Mouse (Mus musculus) hindbrain, embryonic 10.5 days (tissue): ENCODE results near the gene Pdha1. TPM values are rescaled to one million over a fixed set of nuclear protein-coding genes. Genes with fewer than 3 reads are reported as not detected.
A peak's percentile ranks its signal among the peaks of the same experiment; 100 is the strongest.

Experiments
- DNase-seq: peaks from one replicate; pipeline ENCODE4 v3.0.0-alpha.2; 2017; ENCODE audit warnings: low spot score
- H3K27ac ChIP-seq: fragments of 300-500 bp; sonication (generic); 2 replicates; pipeline ENCODE4 v1.5.1; 2016; ENCODE audit warnings: mild to moderate bottlenecking, moderate library complexity
- H3K27me3 ChIP-seq: fragments of 300-500 bp; sonication (generic); 2 replicates; pipeline ENCODE4 v1.6.1; 2016; ENCODE audit warnings: mild to moderate bottlenecking; ENCODE audit not compliant: poor library complexity, insufficient read depth, severe bottlenecking
- H3K36me3 ChIP-seq: fragments of 300-500 bp; sonication (generic); 2 replicates; pipeline ENCODE4 v1.6.1; 2016; ENCODE audit warnings: mild to moderate bottlenecking, moderate library complexity
- H3K4me1 ChIP-seq: fragments of 300-500 bp; sonication (generic); replicated peaks from 2 replicates; pipeline ENCODE4 v1.6.1; 2016; ENCODE audit warnings: mild to moderate bottlenecking
- H3K4me3 ChIP-seq: fragments of 300-500 bp; sonication (generic); 2 replicates; pipeline ENCODE4 v1.5.1; 2016; ENCODE audit warnings: mild to moderate bottlenecking, moderate library complexity
- H3K9me3 ChIP-seq: fragments of 300-500 bp; sonication (generic); 2 replicates; pipeline ENCODE4 v1.6.1; 2016; ENCODE audit warnings: mild to moderate bottlenecking, moderate library complexity
- WGBS: fragments of 180-500 bp; shearing (Covaris S2); methylation state at CpG from one replicate; pipeline ENCODE4 v1.1.7; 2016; 5-methylcytosine and 5-hydroxymethylcytosine counted together
- polyA plus RNA-seq: library from polyadenylated mRNA; unstranded; fragments of >200 nt; fragmentation: Nextera tagmentation; extraction: Ambion mirVana; gene quantifications from 2 replicates; pipeline ENCODE4 v1.2.1, GENCODE M21; 2016

Pdha1 gene
- polyA plus RNA-seq, result 86.0 and 97.5 TPM in 2 replicates

GRCm38 (mm10) chrX:160137861-160138717 is at the start of gene Pdha1:
TSS of gene Pdha1 (minus strand) at chrX:160138413.
- peaks cover 27% of the 10 kb centered on the region for H3K27me3 ChIP-seq

GRCm38 (mm10) chrX:160179032-160179431 is 40.8 kb upstream of the Pdha1 start:
- whole genome bisulfite sequencing, result 72% methylated on average over 3 of the region's 3 CpGs
- H3K36me3 ChIP-seq, result no peaks in the 10 kb centered on the region
- H3K27ac ChIP-seq, result no peak overlapping the region
- no peak overlapping the region for H3K4me3 ChIP-seq
- no peaks in the 10 kb centered on the region for H3K4me1 ChIP-seq
- H3K9me3 ChIP-seq, result no peaks in the 10 kb centered on the region
- H3K27me3 ChIP-seq, result peaks cover 17% of the 10 kb centered on the region
- no peak for DNase-seq

More at GRCm38 (mm10) chrX:160137861-160138717, at the start of gene Pdha1:
- Histone ChIP-seq H3K4me3 (peak within 1 kb of the TSS; percentile 72), H3K4me1 (peaks cover 27% of the 10 kb centered on the region; the same call in 1 of the 2 replicates), H3K9me3 (no peaks in the 10 kb centered on the region), H3K27ac (peak within 1 kb of the TSS; percentile 90), H3K36me3 (no peaks in the 10 kb centered on the region)
- peak; percentile 86 for DNase-seq
- whole genome bisulfite sequencing, result 14% methylated on average over 65 of the region's 67 CpGs

GRCm38 (mm10) chrX:160170150-160170549 is 31.9 kb upstream of the Pdha1 start:
- no peaks in the 10 kb centered on the region for H3K9me3 ChIP-seq
- H3K27me3 ChIP-seq, result 0 out of 2 replicates have a peak, but pooled peaks cover 8% of the 10 kb centered on the region
- 15% methylated on average over 3 of the region's 3 CpGs for WGBS
- no peak overlapping the region for H3K27ac ChIP-seq
- no peak overlapping the region for H3K4me3 ChIP-seq
- peaks cover 6% of the 10 kb centered on the region for H3K4me1 ChIP-seq
- peak; percentile 67 for DNase-seq
- no peaks in the 10 kb centered on the region for H3K36me3 ChIP-seq

- no peaks in the 10 kb centered on the region for H3K9me3 ChIP-seq
- no peak overlapping the region for H3K4me3 ChIP-seq
- peaks cover 6% of the 10 kb centered on the region for H3K4me1 ChIP-seq
- DNase-seq, result peak; percentile 2
- peaks cover 6% of the 10 kb centered on the region; the same call in 1 of the 2 replicates for H3K27me3 ChIP-seq
- H3K36me3 ChIP-seq, result no peaks in the 10 kb centered on the region
- H3K27ac ChIP-seq, result no peak overlapping the region
- 29% methylated on average over 6 of the region's 6 CpGs for whole genome bisulfite sequencing
These were observed 28.2 kb upstream of the Pdha1 start for GRCm38 (mm10) chrX:160166246-160166985.

GRCm38 (mm10) chrX:160164259-160164658 is 26.0 kb upstream of the Pdha1 start:
- Histone ChIP-seq H3K4me1 (peaks cover 6% of the 10 kb centered on the region), H3K27me3 (peaks cover 6% of the 10 kb centered on the region; the same call in 1 of the 2 replicates), H3K36me3 (no peaks in the 10 kb centered on the region), H3K27ac (no peak overlapping the region), H3K4me3 (no peak overlapping the region), H3K9me3 (no peaks in the 10 kb centered on the region)
- DNase-seq, result no peak
- WGBS, result 88% methylated on average over 3 of the region's 3 CpGs

- Histone ChIP-seq H3K4me3 (no peak overlapping the region), H3K27ac (no peak overlapping the region), H3K27me3 (peaks cover 4% of the 10 kb centered on the region; the same call in 1 of the 2 replicates), H3K4me1 (no peaks in the 10 kb centered on the region), H3K36me3 (no peaks in the 10 kb centered on the region), H3K9me3 (no peaks in the 10 kb centered on the region)
- WGBS, result 62% methylated on average over 4 of the region's 4 CpGs
- no peak for DNase-seq
These were observed 15.1 kb upstream of the Pdha1 start for GRCm38 (mm10) chrX:160153147-160153815.

GRCm38 (mm10) chrX:160148859-160149258 is 10.6 kb upstream of the Pdha1 start:
- 91% methylated on average over 3 of the region's 3 CpGs for WGBS
- Histone ChIP-seq H3K9me3 (no peaks in the 10 kb centered on the region), H3K4me1 (no peaks in the 10 kb centered on the region), H3K27me3 (peaks cover 4% of the 10 kb centered on the region; the same call in 1 of the 2 replicates), H3K36me3 (no peaks in the 10 kb centered on the region), H3K27ac (no peak overlapping the region), H3K4me3 (no peak overlapping the region)
- DNase-seq, result no peak

- H3K27ac ChIP-seq, result no peak overlapping the region
- no peak overlapping the region for H3K4me3 ChIP-seq
- no peaks in the 10 kb centered on the region for H3K9me3 ChIP-seq
- 92% methylated on average over 3 of the region's 3 CpGs for WGBS
- H3K4me1 ChIP-seq, result no peaks in the 10 kb centered on the region
- no peak for DNase-seq
- peaks cover 3% of the 10 kb centered on the region; the same call in 1 of the 2 replicates for H3K27me3 ChIP-seq
- no peaks in the 10 kb centered on the region for H3K36me3 ChIP-seq
These were observed 9.2 kb upstream of the Pdha1 start for GRCm38 (mm10) chrX:160147406-160147805.

- Histone ChIP-seq H3K36me3 (no peaks in the 10 kb centered on the region), H3K4me3 (no peak overlapping the region), H3K9me3 (no peaks in the 10 kb centered on the region), H3K27me3 (no peaks in the 10 kb centered on the region), H3K4me1 (no peaks in the 10 kb centered on the region), H3K27ac (no peak overlapping the region)
- no peak for DNase-seq
- 89% methylated on average over 4 of the region's 4 CpGs for WGBS
These were observed 8.6 kb upstream of the Pdha1 start for GRCm38 (mm10) chrX:160146806-160147205.

GRCm38 (mm10) chrX:160137177-160137860 is 894 bp downstream of the Pdha1 start:
- Histone ChIP-seq H3K9me3 (no peaks in the 10 kb centered on the region), H3K36me3 (0 out of 2 replicates have a peak, but pooled peaks cover 4% of the 10 kb centered on the region), H3K27me3 (peaks cover 28% of the 10 kb centered on the region), H3K4me1 (peaks cover 27% of the 10 kb centered on the region; the same call in 1 of the 2 replicates), H3K4me3 (peak overlapping the region; percentile 72), H3K27ac (peak overlapping the region; percentile 90)
- WGBS, result 28% methylated on average over 18 of the region's 18 CpGs
- DNase-seq, result no peak

- Histone ChIP-seq H3K9me3 (no peaks in the 10 kb centered on the region), H3K27me3 (peaks cover 33% of the 10 kb centered on the region), H3K4me1 (peaks cover 27% of the 10 kb centered on the region; the same call in 1 of the 2 replicates), H3K27ac (no peak overlapping the region), H3K36me3 (peaks cover 15% of the 10 kb centered on the region), H3K4me3 (peak overlapping the region; percentile 72)
- peak; percentile 15 for DNase-seq
- 36% methylated on average over 5 of the region's 5 CpGs for WGBS
These were observed 2.1 kb downstream of the Pdha1 start for GRCm38 (mm10) chrX:160136153-160136552.

GRCm38 (mm10) chrX:160135719-160136118 is 2.5 kb downstream of the Pdha1 start:
- peaks cover 33% of the 10 kb centered on the region for H3K27me3 ChIP-seq
- WGBS, result 32% methylated on average over 6 of the region's 6 CpGs
- H3K36me3 ChIP-seq, result peaks cover 20% of the 10 kb centered on the region
- H3K27ac ChIP-seq, result no peak overlapping the region
- peaks cover 27% of the 10 kb centered on the region; the same call in 1 of the 2 replicates for H3K4me1 ChIP-seq
- no peak for DNase-seq
- H3K4me3 ChIP-seq, result peak overlapping the region; percentile 72
- H3K9me3 ChIP-seq, result no peaks in the 10 kb centered on the region
